Mouse (Mus musculus) forebrain, postnatal 0 days (tissue): Measurements from ENCODE around the gene Pcbp2. TPM values are rescaled to one million over a fixed set of nuclear protein-coding genes. Genes with fewer than 3 reads are reported as not detected.

Experiments used
- ATAC-seq: fragments of 200-750 bp; cut with Nextera tagmentation; 2 replicates; pipeline ENCODE4 v1.8.0; 2017; ENCODE audit warnings: mild to moderate bottlenecking, moderate library complexity
- DNase-seq: peaks from one replicate; pipeline ENCODE4 v3.0.0-alpha.2; 2015
- H3K27ac ChIP-seq: fragments of 300-500 bp; sonication (generic); 2 replicates; pipeline ENCODE4 v1.5.1; 2014; ENCODE audit warnings: low read depth, mild to moderate bottlenecking, antibody characterized with exemption, low read length, moderate library complexity, mixed read lengths
- H3K27me3 ChIP-seq: fragments of 300-500 bp; sonication (generic); 2 replicates; pipeline ENCODE4 v1.6.1; 2014; ENCODE audit warnings: mild to moderate bottlenecking, low read length, mixed read lengths; ENCODE audit not compliant: insufficient read depth
- H3K36me3 ChIP-seq: fragments of 300-500 bp; sonication (generic); 2 replicates; pipeline ENCODE4 v1.6.1; 2014; ENCODE audit warnings: mild to moderate bottlenecking, moderate library complexity; ENCODE audit not compliant: insufficient read depth
- H3K4me1 ChIP-seq: fragments of 300-500 bp; sonication (generic); 2 replicates; pipeline ENCODE4 v1.6.1; 2014; ENCODE audit warnings: antibody characterized with exemption; ENCODE audit not compliant: insufficient read depth
- H3K4me2 ChIP-seq: fragments of 300-500 bp; sonication (generic); 2 replicates; pipeline ENCODE4 v1.6.1; 2014; ENCODE audit warnings: low read depth, mild to moderate bottlenecking, moderate library complexity
- H3K4me3 ChIP-seq: fragments of 300-500 bp; sonication (generic); 2 replicates; pipeline ENCODE4 v1.5.1; 2014; ENCODE audit warnings: low read depth, low read length, mixed read lengths
- H3K9ac ChIP-seq: fragments of 300-500 bp; sonication (generic); 2 replicates; pipeline ENCODE4 v1.6.1; 2014; ENCODE audit warnings: mild to moderate bottlenecking
- H3K9me3 ChIP-seq: fragments of 300-500 bp; sonication (generic); 2 replicates; pipeline ENCODE4 v1.6.1; 2016; ENCODE audit warnings: low read length
- CTCF ChIP-seq: sonication (generic); IDR thresholded peaks from 2 replicates; pipeline ENCODE4 v1.5.1; 2016; ENCODE audit warnings: antibody characterized with exemption, control low read depth, low read depth
- WGBS: fragments of 180-500 bp; shearing (Covaris S2); extraction: QIAGEN DNeasy Blood & Tissue Kit; methylation state at CpG from one replicate; pipeline ENCODE4 v1.1.7; 2014; 5-methylcytosine and 5-hydroxymethylcytosine counted together
- polyA plus RNA-seq: library from polyadenylated mRNA; unstranded; fragments of >200 nt; fragmentation: Nextera tagmentation; extraction: Ambion mirVana; gene quantifications from 2 replicates; pipeline ENCODE4 v1.2.1, GENCODE M21; 2015
- total RNA-seq: library from RNA; depleted of rRNA; stranded (reverse); fragments of >200 nt; gene quantifications from 2 replicates; pipeline ENCODE4 v1.2.3, GENCODE M21; 2014

Gene Pcbp2
- total and polyA plus RNA-seq, 2 experiments from 2014 or later, result 102 to 154 TPM

DNA sequence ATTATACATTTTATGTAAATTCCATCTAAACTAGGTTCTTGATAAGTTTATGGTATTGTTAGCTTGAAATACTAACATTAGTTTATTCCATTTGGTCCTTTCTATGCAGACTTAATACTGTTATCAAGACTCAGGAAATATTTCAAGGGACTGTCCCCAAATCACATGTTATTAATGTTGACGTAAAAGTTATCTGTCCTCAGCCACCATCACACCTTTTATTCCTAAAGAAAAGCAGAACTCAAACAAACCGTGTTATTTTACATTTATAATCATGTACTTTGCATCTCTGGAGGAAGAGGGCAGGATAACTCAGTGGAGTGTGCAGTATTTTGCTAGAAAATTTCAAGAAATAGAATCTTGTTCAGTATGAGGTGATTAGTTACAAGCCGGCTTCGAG is 37.2 kb upstream of the Pcbp2 start:
- Histone ChIP-seq H3K36me3 (peaks cover 51% of the 10 kb centered on the region), H3K9me3 (no peaks in the 10 kb centered on the region), H3K27ac (no peak overlapping the region), H3K27me3 (no peaks in the 10 kb centered on the region), H3K4me3 (no peak overlapping the region), H3K4me2 (no peak overlapping the region), H3K4me1 (no peaks in the 10 kb centered on the region), H3K9ac (no peak overlapping the region)
- 91% methylated on average over 4 of the region's 4 CpGs for WGBS
- TF ChIP-seq CTCF, result no peak
- no peak for ATAC-seq
- no peak for DNase-seq

DNA sequence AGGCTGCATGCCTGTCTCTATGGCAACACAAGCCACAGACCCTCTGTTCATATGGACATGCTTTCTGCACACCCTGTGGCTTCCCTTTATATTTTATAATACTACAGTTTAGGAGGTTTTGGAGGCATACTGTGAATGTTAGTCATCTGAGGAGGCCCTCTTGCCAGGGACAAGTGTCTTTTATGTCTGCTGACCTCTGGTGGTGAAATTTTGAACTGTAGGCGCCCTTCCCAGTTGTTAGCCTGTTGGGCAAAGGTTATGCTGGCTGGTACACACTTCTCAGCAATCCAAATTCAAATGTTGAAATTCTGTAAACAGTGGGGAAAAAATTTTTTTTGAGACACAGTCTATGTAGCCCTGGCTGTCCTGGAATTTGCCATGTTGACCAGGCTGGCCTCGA is 27.8 kb upstream of the Pcbp2 start:
- H3K4me1 ChIP-seq, result no peaks in the 10 kb centered on the region
- no peaks in the 10 kb centered on the region for H3K27me3 ChIP-seq
- no peak overlapping the region for H3K4me3 ChIP-seq
- 48% methylated on average over 2 of the region's 2 CpGs for WGBS
- DNase-seq (peak; percentile 76), ATAC-seq (peak; percentile 51)
- peak; percentile 80 for TF ChIP-seq CTCF
- no peaks in the 10 kb centered on the region for H3K9me3 ChIP-seq
- H3K9ac ChIP-seq, result no peak overlapping the region
- no peak overlapping the region for H3K27ac ChIP-seq
- no peak overlapping the region for H3K4me2 ChIP-seq
- no peaks in the 10 kb centered on the region for H3K36me3 ChIP-seq

DNA sequence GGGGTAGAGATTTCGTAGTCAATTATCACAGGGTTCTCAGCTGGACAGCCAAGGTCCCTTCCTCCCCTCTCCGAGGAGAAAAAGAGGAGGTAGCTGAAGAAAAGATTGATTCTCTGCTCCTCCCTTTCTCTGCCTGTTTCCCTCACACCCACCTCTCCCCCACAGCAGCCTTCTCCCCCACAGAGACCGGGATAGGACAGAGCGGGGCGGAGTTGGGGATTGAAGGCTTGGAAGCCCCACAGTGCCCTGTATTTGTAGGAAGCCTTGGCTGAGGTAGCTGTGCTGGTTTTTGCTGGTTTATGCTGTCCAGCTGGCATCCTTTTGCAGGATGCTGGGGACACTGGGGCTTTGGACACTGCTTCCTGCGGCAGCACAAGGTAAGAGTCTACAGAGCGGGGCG is 25.2 kb upstream of the Pcbp2 start, which contains the start of gene Amhr2:
TSS of gene Amhr2 (plus strand) at position 222 of the 400 bp plus-strand sequence.
- Histone ChIP-seq H3K4me1 (no peaks in the 10 kb centered on the region), H3K4me2 (no peak within 1 kb of the TSS), H3K27ac (no peak within 1 kb of the TSS), H3K36me3 (no peaks in the 10 kb centered on the region), H3K9ac (no peak within 1 kb of the TSS), H3K4me3 (no peak within 1 kb of the TSS), H3K27me3 (no peaks in the 10 kb centered on the region), H3K9me3 (no peaks in the 10 kb centered on the region)
- no peak for ATAC-seq
- no peak for DNase-seq
- no peak for TF ChIP-seq CTCF
- WGBS, result 71% methylated on average over 8 of the region's 8 CpGs

DNA sequence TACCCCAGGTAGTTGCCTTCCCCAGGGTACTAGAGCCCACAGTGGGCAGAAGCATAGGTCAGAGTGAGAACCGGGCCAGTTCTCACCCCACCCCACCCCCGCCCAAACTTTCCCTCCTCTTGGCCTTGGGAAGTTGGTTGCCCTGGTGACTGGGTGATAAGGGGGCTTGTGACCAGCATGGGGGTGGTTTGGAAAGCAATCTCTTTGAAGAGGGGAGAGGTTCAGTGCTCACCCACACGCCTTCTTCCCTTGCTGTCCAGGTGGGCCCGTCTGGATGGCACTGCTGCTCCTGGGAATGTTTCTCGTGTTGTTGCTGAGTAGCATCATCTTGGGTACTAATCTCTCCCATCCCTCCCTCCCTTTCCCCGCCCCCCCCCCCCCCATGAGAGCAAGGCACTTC is 23.9 kb upstream of the Pcbp2 start:
- no peaks in the 10 kb centered on the region for H3K9me3 ChIP-seq
- WGBS, result 57% methylated on average over 5 of the region's 6 CpGs
- H3K4me3 ChIP-seq, result no peak overlapping the region
- ATAC-seq, result no peak
- H3K4me2 ChIP-seq, result no peak overlapping the region
- no peak for DNase-seq
- no peak for TF ChIP-seq CTCF
- H3K27me3 ChIP-seq, result no peaks in the 10 kb centered on the region
- H3K4me1 ChIP-seq, result no peaks in the 10 kb centered on the region
- H3K9ac ChIP-seq, result no peak overlapping the region
- H3K36me3 ChIP-seq, result no peaks in the 10 kb centered on the region
- no peak overlapping the region for H3K27ac ChIP-seq

DNA sequence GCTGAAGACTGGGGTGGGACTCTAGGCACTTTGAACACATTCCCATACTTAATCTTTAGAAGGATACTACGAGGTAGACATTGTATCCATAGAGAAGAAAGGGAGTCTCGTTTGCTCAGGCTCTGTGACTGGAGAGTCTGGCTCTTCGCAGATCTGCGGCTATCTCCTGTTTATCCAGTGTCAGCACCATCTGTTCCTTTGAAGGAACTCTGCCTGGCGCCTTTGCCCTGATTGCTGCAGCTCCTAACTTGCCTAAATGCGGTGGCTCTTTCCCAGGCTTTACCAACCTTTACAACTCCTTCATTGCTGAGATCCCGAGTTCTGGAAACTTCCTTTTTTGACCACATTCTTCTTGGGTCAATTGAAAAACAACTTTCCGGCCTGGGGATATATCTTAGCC is 21.0 kb upstream of the Pcbp2 start:
- no peak overlapping the region for H3K27ac ChIP-seq
- no peaks in the 10 kb centered on the region for H3K9me3 ChIP-seq
- no peak overlapping the region for H3K9ac ChIP-seq
- TF ChIP-seq CTCF, result no peak
- H3K4me3 ChIP-seq, result no peak overlapping the region
- no peaks in the 10 kb centered on the region for H3K27me3 ChIP-seq
- WGBS, result 73% methylated on average over 8 of the region's 8 CpGs
- H3K36me3 ChIP-seq, result no peaks in the 10 kb centered on the region
- DNase-seq (no peak), ATAC-seq (no peak)
- H3K4me1 ChIP-seq, result no peaks in the 10 kb centered on the region
- no peak overlapping the region for H3K4me2 ChIP-seq

DNA sequence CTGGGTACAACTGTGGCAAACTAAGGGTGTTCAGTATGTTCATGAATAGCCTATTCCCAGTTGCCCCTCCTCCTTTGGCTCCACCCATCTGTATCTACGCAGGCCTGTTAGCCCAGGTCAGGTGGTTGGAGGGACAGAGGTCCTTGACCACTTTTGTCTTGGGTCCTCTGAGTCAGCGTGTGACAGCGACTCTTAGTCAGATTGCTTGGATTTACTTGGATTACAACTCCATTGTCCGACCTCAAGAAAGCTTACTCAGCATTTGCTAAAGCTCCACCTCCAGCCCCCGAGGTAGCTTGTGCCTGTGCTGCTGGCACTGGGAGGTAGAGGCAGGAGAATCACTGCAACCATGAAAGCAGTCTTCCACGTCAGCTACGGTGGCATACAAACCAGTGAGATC is 19.4 kb upstream of the Pcbp2 start:
- H3K36me3 ChIP-seq, result no peaks in the 10 kb centered on the region
- no peaks in the 10 kb centered on the region for H3K4me1 ChIP-seq
- no peak overlapping the region for H3K4me3 ChIP-seq
- 20% methylated on average over 7 of the region's 7 CpGs for WGBS
- no peak overlapping the region for H3K4me2 ChIP-seq
- no peak for ATAC-seq
- H3K9ac ChIP-seq, result no peak overlapping the region
- no peaks in the 10 kb centered on the region for H3K9me3 ChIP-seq
- no peaks in the 10 kb centered on the region for H3K27me3 ChIP-seq
- no peak for DNase-seq
- no peak overlapping the region for H3K27ac ChIP-seq
- no peak for TF ChIP-seq CTCF

DNA sequence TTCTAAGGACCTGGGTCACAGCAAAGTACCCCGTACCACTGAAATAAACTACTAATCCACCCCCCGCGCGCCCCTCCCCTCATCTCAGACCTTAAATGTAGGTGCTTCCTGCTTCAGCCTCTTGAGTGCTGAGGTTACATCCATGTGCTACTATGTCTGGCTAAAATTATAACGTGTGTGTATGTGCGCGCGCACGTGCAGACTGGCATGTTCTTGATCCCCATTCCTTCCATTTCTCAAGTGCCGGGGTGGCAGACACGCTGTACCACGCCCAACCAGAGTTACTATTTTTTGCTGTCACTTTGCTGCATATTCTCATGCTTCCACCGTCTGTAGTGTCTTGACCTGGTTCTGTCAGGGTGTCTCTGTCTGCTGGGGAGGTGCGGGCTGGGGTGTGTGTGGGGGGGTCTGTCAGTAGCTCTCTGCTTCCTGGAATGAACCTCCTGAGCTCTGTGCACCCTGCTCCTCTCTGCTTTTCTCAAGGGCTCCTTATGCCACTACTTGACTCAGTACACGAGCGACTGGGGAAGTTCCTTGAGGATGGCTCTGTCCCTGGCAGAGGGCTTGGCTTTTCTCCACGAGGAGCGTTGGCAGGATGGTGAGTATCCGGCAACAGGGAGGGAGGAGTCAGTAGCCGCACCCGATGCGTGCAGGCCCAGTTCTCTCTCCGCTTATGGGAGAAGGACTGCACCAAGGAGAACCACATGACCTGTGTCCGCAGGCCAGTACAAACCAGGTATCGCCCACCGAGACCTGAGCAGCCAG is 18.5 kb upstream of the Pcbp2 start:
- Histone ChIP-seq H3K4me1 (no peaks in the 10 kb centered on the region), H3K27ac (no peak overlapping the region), H3K4me2 (no peak overlapping the region), H3K4me3 (no peak overlapping the region), H3K9ac (no peak overlapping the region), H3K9me3 (no peaks in the 10 kb centered on the region), H3K27me3 (no peaks in the 10 kb centered on the region), H3K36me3 (no peaks in the 10 kb centered on the region)
- DNase-seq, result no peak
- 79% methylated on average over 26 of the region's 26 CpGs for WGBS
- ATAC-seq, result no peak
- no peak for TF ChIP-seq CTCF
